Mouse (Mus musculus) ES-E14 (cell line): ENCODE data around the gene Arhgap21.

ENCODE experiments used
- CHD2 ChIP-seq: IDR thresholded peaks from 2 replicates; pipeline ENCODE4 v1.6.1; 2014; ENCODE audit warnings: mild to moderate bottlenecking, low read depth, low read length, inconsistent platforms
- MAFK ChIP-seq: IDR thresholded peaks from 2 replicates; pipeline ENCODE4 v1.6.1; 2014; ENCODE audit warnings: mild to moderate bottlenecking, low read depth, low read length, inconsistent platforms; ENCODE audit not compliant: insufficient read depth

DNA sequence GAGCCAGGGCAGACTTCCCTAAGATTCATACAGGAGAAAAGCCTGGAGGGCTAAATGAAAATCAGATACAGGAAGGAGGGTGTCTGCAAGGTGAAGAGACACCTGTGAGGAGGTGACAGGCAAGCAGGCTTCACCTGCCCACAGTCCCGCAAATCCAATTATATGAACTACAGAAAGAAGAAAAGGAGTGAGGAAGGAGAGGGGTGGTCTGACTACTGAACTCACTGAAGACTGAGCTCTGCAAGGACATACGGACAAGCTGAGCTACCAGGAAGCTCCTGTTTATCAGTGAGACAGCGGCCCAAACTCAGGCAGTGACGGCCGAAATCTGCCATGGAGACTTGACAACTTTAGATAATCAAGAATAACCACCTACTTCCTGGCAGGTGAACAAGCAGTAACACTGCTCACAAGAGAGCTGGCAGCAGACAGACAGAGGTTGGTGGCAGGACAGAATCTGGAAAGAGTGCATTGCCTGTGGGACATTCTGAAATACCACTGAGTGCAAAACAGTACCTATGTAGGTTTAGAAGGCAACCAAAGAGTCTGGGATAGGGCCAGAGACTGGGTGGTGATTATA lies 5.4 kb downstream of the Arhgap21 start:
- TF ChIP-seq MAFK, result no peak
- no peak for TF ChIP-seq CHD2
